Mouse (Mus musculus) embryonic facial prominence, embryonic 15.5 days (tissue): ENCODE measurements around the gene Vdac1. TPM values are rescaled to one million over a fixed set of nuclear protein-coding genes. Genes with fewer than 3 reads are reported as not detected.

Source experiments
- ATAC-seq: fragments of 200-750 bp; cut with Nextera tagmentation; 2 replicates; pipeline ENCODE4 v1.8.0; 2017; ENCODE audit warnings: low read depth, moderate TSS enrichment; ENCODE audit not compliant: insufficient number of reproducible peaks, low FRiP score, low TSS enrichment
- H3K27ac ChIP-seq: fragments of 300-500 bp; sonication (generic); replicated peaks from 2 replicates; pipeline ENCODE4 v1.5.1; 2015; ENCODE audit warnings: mild to moderate bottlenecking, inconsistent platforms
- H3K27me3 ChIP-seq: fragments of 300-500 bp; sonication (generic); 2 replicates; pipeline ENCODE4 v1.6.1; 2015; ENCODE audit warnings: inconsistent platforms
- H3K36me3 ChIP-seq: fragments of 300-500 bp; sonication (generic); 2 replicates; pipeline ENCODE4 v1.6.1; 2015; ENCODE audit warnings: mild to moderate bottlenecking, inconsistent platforms
- H3K4me1 ChIP-seq: fragments of 300-500 bp; sonication (generic); 2 replicates; pipeline ENCODE4 v1.6.1; 2015; ENCODE audit warnings: inconsistent platforms
- H3K4me2 ChIP-seq: fragments of 300-500 bp; sonication (generic); replicated peaks from 2 replicates; pipeline ENCODE4 v1.6.1; 2015; ENCODE audit warnings: mild to moderate bottlenecking, inconsistent platforms
- H3K4me3 ChIP-seq: fragments of 300-500 bp; sonication (generic); replicated peaks from 2 replicates; pipeline ENCODE4 v1.5.1; 2015; ENCODE audit warnings: mild to moderate bottlenecking, inconsistent platforms
- H3K9ac ChIP-seq: fragments of 300-500 bp; sonication (generic); 2 replicates; pipeline ENCODE4 v1.6.1; 2015; ENCODE audit warnings: inconsistent platforms
- H3K9me3 ChIP-seq: fragments of 300-500 bp; sonication (generic); replicated peaks from 2 replicates; pipeline ENCODE4 v1.6.1; 2016; ENCODE audit warnings: inconsistent platforms
- WGBS: fragments of 180-500 bp; shearing (Covaris S2); methylation state at CpG from one replicate; pipeline ENCODE4 v1.1.7; 2015; 5-methylcytosine and 5-hydroxymethylcytosine counted together
- polyA plus RNA-seq: library from polyadenylated mRNA; unstranded; fragments of >200 nt; fragmentation: Nextera tagmentation; extraction: Ambion mirVana; gene quantifications from 2 replicates; pipeline ENCODE4 v1.2.1, GENCODE M21; 2015

Vdac1 gene
- 267 and 268 TPM in 2 replicates for polyA plus RNA-seq

DNA sequence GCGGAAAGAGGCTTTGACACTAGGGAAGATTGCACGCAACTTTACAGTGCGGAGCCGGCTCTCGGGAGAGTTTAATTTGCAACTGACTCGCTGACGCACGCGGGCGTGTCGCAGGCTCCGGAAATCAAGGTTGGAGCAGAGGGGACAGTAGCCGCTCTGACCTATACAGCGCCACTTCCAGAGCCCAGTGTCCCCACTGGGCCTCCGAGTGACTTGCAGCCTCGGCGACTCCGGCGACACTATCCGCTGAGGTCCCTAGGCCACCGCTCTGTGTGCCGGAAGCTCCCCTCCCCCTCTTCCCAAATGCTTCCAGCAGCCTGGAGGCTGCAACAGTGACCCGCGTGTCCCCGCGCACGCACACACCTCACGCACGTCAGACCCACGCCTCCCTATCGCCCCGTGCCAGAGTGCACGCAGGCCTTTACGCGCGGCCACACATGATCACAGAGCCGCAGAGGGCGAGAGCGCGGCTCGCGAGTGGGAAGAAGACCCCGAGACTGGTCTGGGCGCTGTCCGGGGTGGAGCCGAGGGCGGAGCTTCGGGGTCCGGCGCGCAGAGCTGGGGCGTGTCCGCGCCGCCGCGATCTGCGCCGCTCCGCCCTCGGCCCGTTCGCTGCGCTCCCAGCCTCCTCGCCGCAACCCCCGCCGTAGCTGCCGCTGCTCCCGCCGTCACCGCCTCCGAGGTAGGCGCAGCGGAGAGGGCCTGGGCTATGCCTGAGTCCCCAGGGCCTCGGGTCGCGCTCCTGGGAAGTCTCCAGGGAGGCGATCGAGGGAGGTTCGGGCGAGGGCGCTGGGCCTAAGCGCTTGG, at the start of gene Vdac1:
Vdac1 (plus strand) TSS at position 390 of the 807 bp plus-strand sequence.
- peak within 1 kb of the TSS; percentile 97 for H3K4me3 ChIP-seq
- peak within 1 kb of the TSS; percentile 85 for H3K4me2 ChIP-seq
- no peaks in the 10 kb centered on the region for H3K27me3 ChIP-seq
- ATAC-seq: peak; percentile 94
- no peaks in the 10 kb centered on the region for H3K9me3 ChIP-seq
- peaks cover 55% of the 10 kb centered on the region for H3K4me1 ChIP-seq
- under 1% methylated on average over 83 of the region's 84 CpGs for WGBS
- H3K27ac ChIP-seq: peak within 1 kb of the TSS; percentile 96
- H3K36me3 ChIP-seq: no peaks in the 10 kb centered on the region
- H3K9ac ChIP-seq: peak within 1 kb of the TSS; percentile 99

DNA sequence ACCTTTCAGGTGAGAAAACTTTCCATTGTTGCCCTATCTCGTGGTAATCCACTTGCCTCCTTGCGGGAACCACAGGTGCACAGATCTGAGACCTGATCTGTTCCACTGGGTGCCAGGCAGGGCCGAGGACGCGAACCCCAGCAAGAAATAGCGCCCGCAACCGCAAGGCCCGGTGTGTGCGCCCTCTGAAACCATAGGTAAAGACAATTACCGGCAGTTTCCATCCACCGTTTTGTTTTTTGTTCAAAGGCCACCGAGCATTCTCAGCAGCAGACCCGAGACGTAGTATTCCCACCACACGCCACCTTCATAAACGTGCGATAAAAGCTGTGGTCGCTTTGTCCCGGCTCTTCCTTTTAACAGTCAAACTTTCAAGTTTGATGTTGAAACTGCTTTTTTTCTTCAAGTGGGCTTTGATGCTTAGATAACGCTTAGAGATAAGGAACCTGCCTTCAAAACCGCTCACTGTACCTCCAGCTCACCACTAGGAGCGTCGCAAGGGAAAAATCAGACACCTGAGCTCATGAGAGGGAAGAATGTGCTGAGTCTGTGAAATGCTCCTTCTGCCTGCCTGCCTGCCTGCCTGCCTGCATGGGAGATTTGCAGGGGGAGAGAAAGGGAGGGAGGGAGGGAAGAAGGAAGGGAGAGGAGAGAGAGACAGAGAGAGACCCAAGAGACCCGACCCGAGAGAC, 46.4 kb upstream of the Vdac1 start:
- peaks cover 20% of the 10 kb centered on the region for H3K4me1 ChIP-seq
- H3K27me3 ChIP-seq: no peaks in the 10 kb centered on the region; the same call in 1 of the 2 replicates
- no peak overlapping the region for H3K27ac ChIP-seq
- WGBS: 15% methylated on average over 26 of the region's 26 CpGs
- H3K4me2 ChIP-seq: no peak overlapping the region
- no peak overlapping the region for H3K9ac ChIP-seq
- no peaks in the 10 kb centered on the region for H3K36me3 ChIP-seq
- no peak for ATAC-seq
- H3K4me3 ChIP-seq: no peak overlapping the region
- H3K9me3 ChIP-seq: no peaks in the 10 kb centered on the region

DNA sequence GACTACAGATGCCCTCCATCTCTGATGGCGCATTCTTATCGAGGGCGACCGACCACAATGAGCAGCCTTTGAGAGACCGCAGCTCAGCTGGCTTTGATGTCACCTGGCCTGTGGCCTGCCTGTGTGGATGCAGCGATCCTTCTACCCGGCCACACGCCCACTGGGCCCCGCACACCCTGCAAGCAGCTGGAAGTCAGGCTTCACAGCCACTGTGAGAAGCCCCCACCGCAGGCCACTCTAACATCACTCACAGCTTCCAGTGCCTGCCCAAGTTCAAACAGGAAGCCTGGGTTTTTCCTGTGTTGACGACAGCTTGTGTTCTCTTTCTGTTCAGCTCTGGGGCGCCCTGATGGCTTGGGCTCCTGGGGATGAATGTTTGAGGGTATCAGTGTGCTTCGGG, 42.2 kb upstream of the Vdac1 start:
- H3K36me3 ChIP-seq: no peaks in the 10 kb centered on the region
- H3K4me3 ChIP-seq: no peak overlapping the region
- no peak overlapping the region for H3K4me2 ChIP-seq
- no peaks in the 10 kb centered on the region; the same call in 1 of the 2 replicates for H3K27me3 ChIP-seq
- 68% methylated on average over 13 of the region's 13 CpGs for WGBS
- H3K27ac ChIP-seq: no peak overlapping the region
- peaks cover 5% of the 10 kb centered on the region; the same call in 1 of the 2 replicates for H3K4me1 ChIP-seq
- no peak for ATAC-seq
- H3K9me3 ChIP-seq: no peaks in the 10 kb centered on the region
- H3K9ac ChIP-seq: no peak overlapping the region

DNA sequence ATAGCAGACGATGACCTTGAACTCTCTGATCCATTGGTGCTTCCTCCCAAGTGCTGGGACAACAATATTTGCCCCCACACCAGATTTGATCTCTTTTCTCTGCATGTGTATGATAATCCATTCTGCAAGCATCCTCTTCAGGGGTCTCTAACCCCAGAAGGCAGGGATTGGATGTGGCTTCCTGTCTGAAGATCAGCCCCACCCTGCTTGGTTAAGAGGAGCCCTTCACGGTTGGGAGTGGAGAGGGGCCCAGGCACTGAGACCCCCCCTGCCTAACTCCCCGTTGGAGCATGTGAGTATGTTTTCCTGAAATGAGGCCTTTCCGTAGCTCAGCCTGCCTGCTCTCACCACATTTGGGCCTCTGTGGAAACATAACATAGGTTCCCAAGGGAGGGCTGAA, 41.0 kb upstream of the Vdac1 start:
- Histone ChIP-seq H3K4me3 (no peak overlapping the region), H3K4me1 (no peaks in the 10 kb centered on the region), H3K9ac (no peak overlapping the region), H3K4me2 (no peak overlapping the region), H3K36me3 (no peaks in the 10 kb centered on the region), H3K27ac (no peak overlapping the region), H3K27me3 (no peaks in the 10 kb centered on the region), H3K9me3 (no peaks in the 10 kb centered on the region)
- ATAC-seq: no peak
- WGBS: 56% methylated on average over 4 of the region's 4 CpGs

DNA sequence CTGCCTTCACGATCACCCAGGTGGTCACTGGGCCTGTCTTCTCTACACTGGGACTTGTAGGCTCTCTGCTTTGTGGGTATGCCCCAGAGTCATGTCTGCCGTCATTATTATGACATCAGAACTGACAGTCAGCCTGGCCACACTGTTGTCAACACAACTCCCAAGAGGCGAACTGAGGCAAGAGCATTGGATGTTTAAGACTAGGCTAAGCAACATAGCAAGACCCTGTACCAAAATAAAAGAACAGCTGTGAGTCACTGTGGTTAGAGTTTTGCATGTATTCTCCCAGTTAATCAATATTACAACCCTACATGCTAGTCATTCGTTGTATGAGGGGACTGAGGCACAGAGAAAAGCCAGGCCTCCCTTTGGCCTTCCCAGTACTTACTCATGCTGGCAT, 40.1 kb upstream of the Vdac1 start:
- ATAC-seq: no peak
- no peak overlapping the region for H3K4me2 ChIP-seq
- H3K9me3 ChIP-seq: no peaks in the 10 kb centered on the region
- no peaks in the 10 kb centered on the region for H3K36me3 ChIP-seq
- no peaks in the 10 kb centered on the region for H3K27me3 ChIP-seq
- no peaks in the 10 kb centered on the region for H3K4me1 ChIP-seq
- H3K27ac ChIP-seq: no peak overlapping the region
- no peak overlapping the region for H3K4me3 ChIP-seq
- 74% methylated on average over 4 of the region's 4 CpGs for whole genome bisulfite sequencing
- H3K9ac ChIP-seq: no peak overlapping the region

DNA sequence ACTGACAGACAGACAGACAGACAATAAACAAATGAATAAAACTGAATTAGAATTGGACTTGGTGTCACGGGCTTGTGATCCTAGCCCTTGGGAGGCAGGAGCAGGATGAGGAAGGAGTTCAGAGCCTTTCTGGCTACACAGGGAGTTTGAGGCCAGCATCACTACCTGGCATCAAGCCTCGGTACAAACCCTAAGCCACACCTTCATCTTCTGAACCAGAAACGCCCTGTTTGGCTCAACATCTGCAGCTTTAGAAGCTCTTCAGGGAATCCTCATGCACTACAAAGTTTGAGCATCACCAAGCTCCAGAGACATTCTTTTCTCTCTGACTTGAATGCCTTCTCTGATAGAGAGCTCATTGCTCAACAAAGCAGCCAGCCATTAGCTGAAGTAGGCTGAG, 39.1 kb upstream of the Vdac1 start:
- Histone ChIP-seq H3K27ac (no peak overlapping the region), H3K9ac (no peak overlapping the region), H3K4me3 (no peak overlapping the region), H3K4me2 (no peak overlapping the region), H3K36me3 (no peaks in the 10 kb centered on the region), H3K4me1 (no peaks in the 10 kb centered on the region), H3K9me3 (no peaks in the 10 kb centered on the region), H3K27me3 (no peaks in the 10 kb centered on the region)
- ATAC-seq: no peak
- WGBS: 62% methylated on average over 3 of the region's 3 CpGs

DNA sequence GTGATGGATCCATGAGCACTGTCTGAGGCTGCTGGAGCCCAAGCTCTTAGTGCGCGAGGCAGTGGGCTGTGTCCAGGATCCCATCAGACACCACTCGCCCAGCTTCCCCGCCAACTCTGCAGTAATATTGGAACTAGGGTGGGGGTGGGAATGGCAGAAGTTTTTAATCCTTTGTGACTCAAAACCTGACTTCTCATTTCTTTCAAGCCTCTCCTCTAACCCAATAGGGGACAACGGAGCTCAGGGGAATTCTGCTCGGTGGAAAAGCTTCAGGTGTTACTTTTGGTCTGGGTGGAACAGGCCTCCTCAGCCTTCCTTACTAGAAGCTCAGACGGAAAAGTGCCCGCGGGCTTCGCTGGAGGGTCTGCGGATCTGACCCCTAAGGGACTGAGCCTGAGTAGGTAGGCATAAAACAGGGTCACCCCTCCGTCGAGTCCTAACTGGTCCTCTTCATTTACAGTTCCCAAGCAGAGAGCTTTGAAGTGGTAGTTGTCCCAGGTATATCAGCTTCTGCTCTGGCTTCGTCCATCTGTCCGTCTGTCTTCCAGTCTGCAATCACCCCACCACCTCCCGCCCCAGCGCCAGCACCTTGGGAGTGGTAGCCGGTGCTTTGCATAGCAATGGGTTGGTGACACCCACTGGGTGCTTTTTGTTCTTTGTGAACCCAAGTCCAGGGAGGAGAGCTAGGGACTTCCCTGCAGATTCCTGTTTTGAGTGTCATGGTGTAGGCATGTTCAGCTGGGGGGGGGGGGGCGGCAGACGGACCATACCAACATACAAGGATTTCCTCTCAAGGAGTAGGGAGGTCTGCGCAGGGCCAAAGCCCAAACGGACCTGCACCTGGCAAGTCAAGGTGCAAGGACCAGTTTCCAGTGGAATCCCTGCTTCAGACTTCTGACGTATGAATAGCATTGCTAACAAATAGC, 36.0 kb upstream of the Vdac1 start:
- Histone ChIP-seq H3K4me2 (no peak overlapping the region), H3K36me3 (no peaks in the 10 kb centered on the region), H3K27ac (no peak overlapping the region), H3K9me3 (no peaks in the 10 kb centered on the region), H3K27me3 (no peaks in the 10 kb centered on the region), H3K9ac (no peak overlapping the region), H3K4me1 (no peaks in the 10 kb centered on the region), H3K4me3 (no peak overlapping the region)
- WGBS: 51% methylated on average over 23 of the region's 23 CpGs
- ATAC-seq: no peak

DNA sequence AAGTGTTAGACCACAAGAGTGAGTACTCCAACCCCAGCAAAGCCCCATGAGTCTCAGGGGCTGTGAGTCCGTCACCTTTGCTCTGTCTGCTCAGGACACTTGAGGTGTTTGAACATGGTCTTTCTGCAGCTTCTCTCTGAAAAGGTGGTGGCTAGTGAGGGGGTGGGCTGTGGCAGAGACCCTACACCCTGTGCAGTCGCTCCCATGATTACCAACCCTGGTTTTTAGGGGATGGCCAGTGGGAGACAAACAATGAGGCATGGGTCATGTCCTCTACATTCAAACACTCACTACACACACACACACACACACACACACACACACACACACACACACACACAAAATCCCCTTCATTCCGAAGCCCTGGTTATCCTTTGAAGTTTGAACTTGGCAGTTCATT, 33.3 kb upstream of the Vdac1 start:
- Histone ChIP-seq H3K27ac (no peak overlapping the region), H3K4me1 (no peaks in the 10 kb centered on the region), H3K27me3 (no peaks in the 10 kb centered on the region), H3K4me3 (no peak overlapping the region), H3K9ac (no peak overlapping the region), H3K36me3 (no peaks in the 10 kb centered on the region), H3K9me3 (no peaks in the 10 kb centered on the region), H3K4me2 (no peak overlapping the region)
- ATAC-seq: no peak
- 47% methylated on average over 3 of the region's 3 CpGs for whole genome bisulfite sequencing

DNA sequence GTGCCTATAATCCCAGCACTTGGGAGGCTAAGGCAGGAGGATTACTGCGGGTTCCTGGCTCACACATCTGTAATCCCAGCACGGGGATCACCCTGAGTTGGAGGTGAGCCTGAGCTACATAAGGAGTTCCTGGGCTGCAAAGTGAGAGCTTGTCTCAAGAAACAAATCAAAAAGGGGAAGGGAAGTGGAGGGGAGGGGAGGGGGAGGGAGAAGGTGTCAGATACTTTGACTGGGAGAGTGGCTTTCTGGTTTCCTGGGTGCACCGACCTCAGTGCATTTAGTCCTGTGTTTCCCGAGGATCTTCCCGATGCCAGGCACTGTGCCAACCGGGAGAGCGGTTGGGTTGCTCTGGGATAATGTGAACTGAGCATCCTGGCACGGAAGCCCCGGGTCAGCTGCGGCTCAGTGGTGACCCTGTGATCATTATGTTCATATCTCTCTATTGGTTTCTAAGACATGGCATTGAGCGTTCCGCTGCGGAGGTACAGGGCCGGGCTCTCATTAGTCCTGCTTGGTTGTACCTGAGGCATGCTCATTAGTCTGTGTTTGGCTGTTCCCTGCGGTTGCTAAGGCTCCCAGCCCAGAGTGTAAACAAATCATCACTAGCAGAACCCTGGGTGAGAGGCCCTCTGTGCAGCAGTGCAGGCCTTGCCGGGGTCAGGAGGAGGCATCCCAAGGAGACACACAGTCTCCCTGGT, 28.1 kb upstream of the Vdac1 start:
- Histone ChIP-seq H3K27me3 (no peaks in the 10 kb centered on the region), H3K4me3 (no peak overlapping the region), H3K36me3 (no peaks in the 10 kb centered on the region), H3K4me1 (no peaks in the 10 kb centered on the region; the same call in 1 of the 2 replicates), H3K27ac (no peak overlapping the region; the same call in 1 of the 2 replicates), H3K9me3 (no peaks in the 10 kb centered on the region), H3K4me2 (no peak overlapping the region), H3K9ac (no peak overlapping the region)
- WGBS: 46% methylated on average over 16 of the region's 16 CpGs
- peak; percentile 72 for ATAC-seq

DNA sequence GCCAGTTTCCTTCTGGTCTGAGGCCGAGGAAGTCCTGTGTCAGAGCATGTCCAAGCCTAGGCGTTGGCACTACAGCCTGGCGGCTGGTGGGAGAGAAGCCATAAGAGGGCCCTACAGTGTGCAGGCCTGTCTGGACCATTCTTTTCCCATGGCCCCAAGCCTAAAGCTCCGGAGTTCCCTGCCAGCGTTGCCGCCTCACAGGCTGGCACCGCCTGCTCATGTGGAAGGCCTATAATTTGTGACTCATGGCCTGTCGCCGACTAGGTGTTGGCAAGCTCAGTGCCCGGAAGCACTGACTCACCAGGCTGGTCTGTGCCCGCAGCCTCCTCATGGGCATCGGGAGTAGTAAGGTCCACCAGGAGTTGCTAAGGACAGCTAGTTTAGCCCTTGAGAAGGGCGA, 27.0 kb upstream of the Vdac1 start:
- H3K4me3 ChIP-seq: no peak overlapping the region
- 84% methylated on average over 13 of the region's 13 CpGs for WGBS
- no peaks in the 10 kb centered on the region for H3K9me3 ChIP-seq
- no peak overlapping the region for H3K4me2 ChIP-seq
- H3K36me3 ChIP-seq: no peaks in the 10 kb centered on the region
- no peak overlapping the region for H3K9ac ChIP-seq
- H3K27ac ChIP-seq: no peak overlapping the region; the same call in 1 of the 2 replicates
- H3K4me1 ChIP-seq: peaks cover 4% of the 10 kb centered on the region
- peak; percentile 70; the same call in 1 of the 2 replicates for ATAC-seq
- H3K27me3 ChIP-seq: no peaks in the 10 kb centered on the region
